13 mouse cellular contexts compared by ENCODE assay signal in the genomic region with DNA sequence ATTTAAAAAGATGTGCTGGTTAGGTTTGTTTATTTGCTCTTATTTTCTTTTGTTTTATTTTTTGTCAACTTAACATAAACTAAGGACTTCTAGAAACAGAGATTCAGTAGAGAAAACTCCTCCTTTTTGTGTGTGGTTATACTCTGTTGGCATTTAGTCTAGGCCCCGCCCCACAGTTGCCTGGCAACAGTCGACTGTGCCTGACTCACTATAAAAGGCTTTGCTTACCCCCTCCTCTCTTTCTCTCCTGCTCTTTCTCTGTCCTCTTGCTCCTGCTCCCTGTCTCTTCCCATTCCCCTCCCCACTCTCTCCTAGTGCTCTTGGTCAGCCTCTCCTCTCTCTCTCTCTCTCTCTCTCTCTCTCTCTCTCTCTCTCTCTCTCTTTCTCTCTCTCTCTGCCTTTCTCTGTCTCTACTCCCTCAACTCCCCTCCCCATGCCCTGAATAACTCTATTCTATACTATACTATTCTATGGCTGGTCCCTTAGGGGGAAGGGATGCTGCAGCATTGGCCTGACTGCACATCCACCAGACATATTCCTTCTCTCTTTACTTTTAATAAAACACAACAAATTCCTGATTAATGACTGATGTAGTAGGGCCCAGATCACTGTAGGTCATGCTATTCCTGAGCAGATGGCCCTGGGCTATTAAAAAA.
A peak's percentile ranks its signal among the peaks of the same experiment; 100 is the strongest.
DNase-seq lines count a peak whose midpoint lies in the region; ATAC-seq and TF ChIP-seq lines count a peak whose summit lies in the region.
"Had no signal": no experiment of that assay in that cellular context is flagged by ENCODE, and none has a peak within 500 bp of the region (broad histone marks: within the 10 kb centered on the region; RNA-seq: fewer than 3 reads in every experiment).

No protein-coding gene starts in this region.

- no peak overlapping the region for H3K9ac ChIP-seq in forebrain, postnatal 0 days
- no peak overlapping the region for H3K9ac ChIP-seq in midbrain, embryonic 16.5 days (ENCODE audit: low read depth, low read length)
- H3K9ac ChIP-seq: embryonic facial prominence, embryonic 13.5 days; heart, embryonic 13.5 days had no signal

- no peak for TF ChIP-seq CTCF in forebrain, postnatal 0 days (IDR thresholded peaks at IDR 0.05; ENCODE audit: low read depth)

- peak; percentile 37 for DNase-seq in R1 (ENCODE audit: low read depth, low spot score)
- DNase-seq in embryo, embryonic 10 days (ENCODE audit: low spot score), result peak; percentile 54
- peak; percentile 2 for DNase-seq in forebrain, postnatal 0 days
- no peak for DNase-seq in urinary bladder, postnatal 14 days (ENCODE audit: low spot score)
- DNase-seq: adrenal gland, adult 2 months; cerebellum, adult 11 months had no signal

- no peaks in the 10 kb centered on the region for H3K9me3 ChIP-seq in forebrain, postnatal 0 days (ENCODE audit: low read length)
- H3K9me3 ChIP-seq in midbrain, embryonic 16.5 days (replicated peaks; ENCODE audit: control insufficient read depth, low read length, poor library complexity, severe bottlenecking), result no peaks in the 10 kb centered on the region
- H3K9me3 ChIP-seq: embryonic facial prominence, embryonic 13.5 days; heart, embryonic 13.5 days had no signal

- no peak overlapping the region for H3K4me2 ChIP-seq in forebrain, postnatal 0 days (ENCODE audit: low read depth)
- H3K4me2 ChIP-seq in midbrain, embryonic 16.5 days (ENCODE audit: low read length), result no peak overlapping the region
- H3K4me2 ChIP-seq: embryonic facial prominence, embryonic 13.5 days; heart, embryonic 13.5 days had no signal

- no peaks in the 10 kb centered on the region for H3K36me3 ChIP-seq in forebrain, postnatal 0 days (ENCODE audit: insufficient read depth)
- H3K36me3 ChIP-seq in midbrain, embryonic 16.5 days (ENCODE audit: control insufficient read depth, insufficient read depth, low read length), result no peaks in the 10 kb centered on the region
- H3K36me3 ChIP-seq: embryonic facial prominence, embryonic 13.5 days; heart, embryonic 13.5 days had no signal

- 7% methylated on average over 2 of the region's 2 CpGs for WGBS in forebrain, postnatal 0 days
- WGBS in midbrain, embryonic 16.5 days, result 13% methylated on average over 2 of the region's 2 CpGs

- ATAC-seq in forebrain, postnatal 0 days, result peak; percentile 66; the same call in 1 of the 2 replicates
- ATAC-seq in midbrain, embryonic 16.5 days, result peak; percentile 82
- no peak for ATAC-seq in inflammation-experienced regulatory T-cells, adult 6 months
- no peak for ATAC-seq in cerebellum, adult (ENCODE audit: insufficient number of reproducible peaks, low FRiP score, low TSS enrichment)
- ATAC-seq: intestine, embryonic 16.5 days; lung, postnatal 0 days had no signal

- no peaks in the 10 kb centered on the region for H3K27me3 ChIP-seq in forebrain, postnatal 0 days (ENCODE audit: insufficient read depth, low read length)
- H3K27me3 ChIP-seq in midbrain, embryonic 16.5 days (ENCODE audit: control insufficient read depth, insufficient read depth, low read depth, low read length), result no peaks in the 10 kb centered on the region
- H3K27me3 ChIP-seq: embryonic facial prominence, embryonic 13.5 days; heart, embryonic 13.5 days had no signal

- no peak overlapping the region for H3K27ac ChIP-seq in forebrain, postnatal 0 days (ENCODE audit: low read depth, low read length)
- no peak overlapping the region for H3K27ac ChIP-seq in midbrain, embryonic 16.5 days (ENCODE audit: low read length)
- H3K27ac ChIP-seq: embryonic facial prominence, embryonic 13.5 days; heart, embryonic 13.5 days had no signal

- H3K4me3 ChIP-seq in forebrain, postnatal 0 days (ENCODE audit: low read depth, low read length), result no peak overlapping the region
- H3K4me3 ChIP-seq in midbrain, embryonic 16.5 days (ENCODE audit: low read depth, low read length), result no peak overlapping the region
- H3K4me3 ChIP-seq: embryonic facial prominence, embryonic 13.5 days; heart, embryonic 13.5 days had no signal

- no peaks in the 10 kb centered on the region for H3K4me1 ChIP-seq in forebrain, postnatal 0 days (ENCODE audit: insufficient read depth)
- no peaks in the 10 kb centered on the region for H3K4me1 ChIP-seq in midbrain, embryonic 16.5 days (ENCODE audit: control insufficient read depth, insufficient read depth, low read length)
- H3K4me1 ChIP-seq: embryonic facial prominence, embryonic 13.5 days; heart, embryonic 13.5 days had no signal

Comparison
In these comparisons a context has a peak if more than half of its experiments do, and no peak if none do; other contexts are left out.
1. ATAC-seq: peak in forebrain, postnatal 0 days (single experiment) and midbrain, embryonic 16.5 days (single experiment); none in inflammation-experienced regulatory T-cells, adult 6 months (single experiment) and cerebellum, adult (single experiment).